Mouse (Mus musculus) liver, embryonic 13.5 days (tissue): Measurements from ENCODE around the gene Plxnd1. TPM values are rescaled to one million over a fixed set of nuclear protein-coding genes. Genes with fewer than 3 reads are reported as not detected.

ENCODE experiments used
- ATAC-seq: fragments of 200-750 bp; cut with Nextera tagmentation; 2 replicates; pipeline ENCODE4 v1.8.0; 2017; ENCODE audit warnings: low read depth, mild to moderate bottlenecking, moderate number of reproducible peaks, moderate library complexity
- DNase-seq: peaks from one replicate; pipeline ENCODE4 v3.0.0; 2022
- H3K27ac ChIP-seq: fragments of 300-500 bp; sonication (generic); 2 replicates; pipeline ENCODE4 v1.5.1; 2015; ENCODE audit warnings: moderate library complexity, mild to moderate bottlenecking, inconsistent platforms
- H3K27me3 ChIP-seq: fragments of 300-500 bp; sonication (generic); 2 replicates; pipeline ENCODE4 v1.6.1; 2015; ENCODE audit warnings: mild to moderate bottlenecking, inconsistent platforms
- H3K36me3 ChIP-seq: fragments of 300-500 bp; sonication (generic); 2 replicates; pipeline ENCODE4 v1.6.1; 2015; ENCODE audit warnings: mild to moderate bottlenecking, inconsistent platforms
- H3K4me1 ChIP-seq: fragments of 300-500 bp; sonication (generic); replicated peaks from 2 replicates; pipeline ENCODE4 v1.6.1; 2015; ENCODE audit warnings: inconsistent platforms
- H3K4me2 ChIP-seq: fragments of 300-500 bp; sonication (generic); 2 replicates; pipeline ENCODE4 v1.6.1; 2015; ENCODE audit warnings: inconsistent platforms, mild to moderate bottlenecking, moderate library complexity
- H3K4me3 ChIP-seq: fragments of 300-500 bp; sonication (generic); replicated peaks from 2 replicates; pipeline ENCODE4 v1.5.1; 2015; ENCODE audit warnings: mild to moderate bottlenecking, inconsistent platforms
- H3K9ac ChIP-seq: fragments of 300-500 bp; sonication (generic); 2 replicates; pipeline ENCODE4 v1.6.1; 2015; ENCODE audit warnings: mild to moderate bottlenecking, inconsistent platforms
- H3K9me3 ChIP-seq: fragments of 300-500 bp; sonication (generic); replicated peaks from 2 replicates; pipeline ENCODE4 v1.6.1; 2016; ENCODE audit warnings: inconsistent platforms
- WGBS: fragments of 180-500 bp; shearing (Covaris S2); methylation state at CpG from one replicate; pipeline ENCODE4 v1.1.7; 2015; ENCODE audit not compliant: insufficient replicate concordance; 5-methylcytosine and 5-hydroxymethylcytosine counted together
- polyA plus RNA-seq: library from polyadenylated mRNA; unstranded; fragments of >200 nt; fragmentation: Nextera tagmentation; extraction: Ambion mirVana; gene quantifications from 2 replicates; pipeline ENCODE4 v1.2.1, GENCODE M21; 2015

Plxnd1 gene
- polyA plus RNA-seq, 1 experiment from 2014 or later, result 6.8 TPM

DNA sequence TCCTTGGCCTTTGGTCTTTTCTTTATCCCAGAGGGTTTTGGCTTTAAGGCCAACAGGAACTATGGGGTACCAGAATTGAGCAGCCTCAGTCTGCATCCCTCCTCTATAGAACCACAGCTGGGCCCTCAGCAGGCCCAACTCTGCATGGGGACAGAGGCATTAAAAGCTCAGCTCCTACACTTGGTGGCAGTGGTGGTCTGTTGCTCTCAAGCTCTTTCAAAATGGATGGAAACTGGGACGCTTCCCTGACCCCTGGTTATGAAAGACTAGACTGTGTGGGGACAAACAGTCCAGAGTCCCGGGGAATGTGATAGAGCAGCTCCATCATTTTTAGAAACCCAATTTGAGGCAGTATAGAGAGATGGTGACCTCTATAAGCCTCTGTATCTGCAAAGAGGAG lies 56.8 kb downstream of the Plxnd1 start:
- no peaks in the 10 kb centered on the region for H3K36me3 ChIP-seq
- peaks cover 15% of the 10 kb centered on the region for H3K4me1 ChIP-seq
- WGBS, result 81% methylated on average over 2 of the region's 2 CpGs
- H3K27ac ChIP-seq, result no peak overlapping the region
- no peak overlapping the region for H3K4me2 ChIP-seq
- H3K4me3 ChIP-seq, result no peak overlapping the region
- no peak overlapping the region for H3K9ac ChIP-seq
- ATAC-seq, result no peak
- no peaks in the 10 kb centered on the region for H3K9me3 ChIP-seq
- DNase-seq, result no peak
- H3K27me3 ChIP-seq, result no peaks in the 10 kb centered on the region

DNA sequence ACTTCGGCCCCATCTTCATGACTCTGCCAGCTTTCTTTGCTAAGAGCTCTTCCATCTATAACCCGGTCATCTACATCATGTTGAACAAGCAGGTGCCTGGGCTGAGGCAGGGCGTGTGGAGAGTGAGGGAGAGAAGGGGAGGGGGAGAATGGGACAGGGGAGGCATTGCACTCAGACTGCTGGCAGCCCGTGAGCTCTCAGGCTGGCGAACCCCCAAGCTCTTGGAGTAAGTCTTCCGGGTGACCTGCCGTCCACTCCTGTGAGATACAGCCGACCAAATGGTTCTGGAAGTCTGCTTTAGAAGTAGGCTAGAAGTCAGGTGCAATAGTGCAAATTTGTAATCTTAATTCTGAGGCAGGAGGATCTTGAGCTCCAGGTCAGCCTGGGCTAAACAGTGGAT lies 59.3 kb downstream of the Plxnd1 start:
- Histone ChIP-seq H3K27me3 (no peaks in the 10 kb centered on the region), H3K4me1 (0 out of 2 replicates have a peak, but pooled peaks cover 3% of the 10 kb centered on the region), H3K27ac (no peak overlapping the region), H3K4me3 (no peak overlapping the region), H3K9ac (no peak overlapping the region), H3K36me3 (no peaks in the 10 kb centered on the region), H3K4me2 (no peak overlapping the region), H3K9me3 (no peaks in the 10 kb centered on the region)
- no peak for DNase-seq
- no peak for ATAC-seq
- 69% methylated on average over 8 of the region's 8 CpGs for WGBS

DNA sequence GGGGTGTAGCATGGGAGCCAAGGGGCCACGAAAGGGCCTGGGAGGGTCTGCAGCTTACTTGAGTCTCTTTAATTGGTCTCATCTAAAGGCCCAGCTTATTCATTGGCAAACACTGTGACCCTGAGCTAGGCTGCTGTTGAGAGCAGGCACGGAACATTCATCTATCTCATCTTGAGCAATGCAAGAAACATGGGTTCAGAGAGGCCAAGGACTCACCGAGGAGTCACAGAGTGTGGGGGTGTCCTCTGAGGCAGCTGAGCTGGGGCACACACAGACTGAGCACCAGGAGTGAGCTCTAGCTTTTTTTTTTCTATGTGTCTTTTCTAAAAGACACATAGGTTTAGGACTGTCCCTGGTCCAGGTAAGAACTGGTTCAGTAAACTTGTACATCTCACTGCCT lies 62.4 kb downstream of the Plxnd1 start:
- no peak overlapping the region for H3K4me3 ChIP-seq
- 72% methylated on average over 3 of the region's 3 CpGs for WGBS
- DNase-seq (no peak), ATAC-seq (no peak)
- H3K9ac ChIP-seq, result no peak overlapping the region
- H3K27ac ChIP-seq, result no peak overlapping the region
- no peaks in the 10 kb centered on the region for H3K36me3 ChIP-seq
- no peaks in the 10 kb centered on the region for H3K9me3 ChIP-seq
- no peaks in the 10 kb centered on the region for H3K4me1 ChIP-seq
- no peaks in the 10 kb centered on the region for H3K27me3 ChIP-seq
- no peak overlapping the region for H3K4me2 ChIP-seq

DNA sequence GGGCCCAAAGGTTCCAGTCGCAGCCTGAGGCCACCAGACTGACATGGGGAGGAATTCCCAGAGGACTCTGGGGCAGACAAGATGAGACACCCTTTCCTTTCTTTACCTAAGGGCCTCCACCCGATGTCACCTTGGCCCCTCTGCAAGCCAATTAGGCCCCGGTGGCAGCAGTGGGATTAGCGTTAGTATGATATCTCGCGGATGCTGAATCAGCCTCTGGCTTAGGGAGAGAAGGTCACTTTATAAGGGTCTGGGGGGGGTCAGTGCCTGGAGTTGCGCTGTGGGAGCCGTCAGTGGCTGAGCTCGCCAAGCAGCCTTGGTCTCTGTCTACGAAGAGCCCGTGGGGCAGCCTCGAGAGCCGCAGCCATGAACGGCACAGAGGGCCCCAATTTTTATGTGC lies 63.2 kb downstream of the Plxnd1 start, which contains the start of gene Rho:
Rho (plus strand) TSS at position 110 of the 400 bp plus-strand sequence.
- no peak within 1 kb of the TSS for H3K9ac ChIP-seq
- no peaks in the 10 kb centered on the region for H3K36me3 ChIP-seq
- H3K27me3 ChIP-seq, result no peaks in the 10 kb centered on the region
- H3K4me2 ChIP-seq, result no peak within 1 kb of the TSS
- 83% methylated on average over 14 of the region's 14 CpGs for WGBS
- ATAC-seq (no peak), DNase-seq (no peak)
- no peak within 1 kb of the TSS for H3K27ac ChIP-seq
- H3K4me3 ChIP-seq, result no peak within 1 kb of the TSS
- H3K4me1 ChIP-seq, result no peaks in the 10 kb centered on the region
- H3K9me3 ChIP-seq, result no peaks in the 10 kb centered on the region

DNA sequence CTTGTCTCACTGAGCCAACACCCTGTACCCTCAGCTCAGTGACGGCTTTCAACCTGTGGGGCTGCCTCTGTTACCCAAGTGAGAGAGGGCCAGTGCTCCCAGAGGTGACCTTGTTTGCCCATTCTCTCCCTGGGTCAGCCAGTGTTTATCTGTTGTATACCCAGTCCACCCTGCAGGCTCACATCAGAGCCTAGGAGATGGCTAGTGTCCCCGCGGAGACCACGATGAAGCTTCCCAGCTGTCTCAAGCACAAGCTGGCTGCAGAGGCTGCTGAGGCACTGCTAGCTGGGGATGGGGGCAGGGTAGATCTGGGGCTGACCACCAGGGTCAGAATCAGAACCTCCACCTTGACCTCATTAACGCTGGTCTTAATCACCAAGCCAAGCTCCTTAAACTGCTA lies 64.8 kb downstream of the Plxnd1 start:
- no peak for ATAC-seq
- no peak overlapping the region for H3K4me2 ChIP-seq
- WGBS, result 55% methylated on average over 5 of the region's 5 CpGs
- no peaks in the 10 kb centered on the region for H3K4me1 ChIP-seq
- H3K4me3 ChIP-seq, result no peak overlapping the region
- no peaks in the 10 kb centered on the region for H3K36me3 ChIP-seq
- H3K9ac ChIP-seq, result no peak overlapping the region
- H3K27me3 ChIP-seq, result no peaks in the 10 kb centered on the region
- no peak overlapping the region for H3K27ac ChIP-seq
- no peak for DNase-seq
- H3K9me3 ChIP-seq, result no peaks in the 10 kb centered on the region

DNA sequence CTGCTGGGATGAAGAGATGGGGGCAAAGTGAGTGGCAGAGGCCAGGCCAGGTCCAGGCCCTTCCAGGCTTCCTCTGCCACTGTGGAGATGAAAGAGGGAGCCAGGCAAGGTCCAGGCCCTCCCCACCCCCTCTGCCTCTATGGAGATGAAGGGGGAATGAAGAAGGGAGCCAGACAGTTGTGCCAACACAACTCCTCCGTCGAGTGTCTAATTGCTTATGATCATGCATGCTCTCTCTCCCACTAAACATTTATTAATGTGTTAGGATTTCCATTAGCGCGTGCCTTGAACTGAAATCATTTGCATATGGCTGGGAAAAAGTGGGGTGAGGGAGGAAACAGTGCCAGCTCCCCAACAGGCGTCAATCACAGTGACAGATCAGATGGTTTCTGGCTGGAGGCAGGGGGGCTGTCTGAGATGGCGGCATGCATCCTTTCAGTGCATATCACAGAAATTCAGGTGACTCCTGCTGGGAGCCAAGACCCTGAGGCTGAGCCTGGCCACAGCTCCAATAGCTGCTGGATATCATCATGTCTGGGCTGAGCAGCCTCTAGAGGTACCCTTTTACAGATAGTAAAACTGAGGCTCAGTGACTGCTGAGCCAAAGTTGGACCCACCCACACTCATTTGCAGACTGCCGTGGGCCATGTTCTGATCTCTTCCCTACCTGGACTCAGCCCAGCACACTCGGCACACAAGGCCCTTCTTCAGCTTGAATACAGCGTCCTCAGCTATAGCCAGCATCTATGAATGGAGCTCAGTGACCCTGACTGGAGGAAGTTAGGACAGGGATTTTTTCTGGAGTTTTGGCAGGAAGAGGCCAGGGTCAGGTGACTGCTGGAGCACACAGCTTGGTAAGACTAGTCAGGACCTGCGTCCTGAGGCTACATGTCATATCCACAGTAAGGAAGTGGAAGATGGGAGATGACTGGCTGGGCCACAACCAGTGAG lies 67.2 kb downstream of the Plxnd1 start:
- Histone ChIP-seq H3K36me3 (no peaks in the 10 kb centered on the region), H3K9ac (no peak overlapping the region), H3K4me1 (0 out of 2 replicates have a peak, but pooled peaks cover 2% of the 10 kb centered on the region), H3K4me2 (no peak overlapping the region), H3K27ac (no peak overlapping the region), H3K9me3 (no peaks in the 10 kb centered on the region), H3K27me3 (no peaks in the 10 kb centered on the region), H3K4me3 (no peak overlapping the region)
- 64% methylated on average over 10 of the region's 10 CpGs for WGBS
- ATAC-seq (no peak), DNase-seq (no peak)

DNA sequence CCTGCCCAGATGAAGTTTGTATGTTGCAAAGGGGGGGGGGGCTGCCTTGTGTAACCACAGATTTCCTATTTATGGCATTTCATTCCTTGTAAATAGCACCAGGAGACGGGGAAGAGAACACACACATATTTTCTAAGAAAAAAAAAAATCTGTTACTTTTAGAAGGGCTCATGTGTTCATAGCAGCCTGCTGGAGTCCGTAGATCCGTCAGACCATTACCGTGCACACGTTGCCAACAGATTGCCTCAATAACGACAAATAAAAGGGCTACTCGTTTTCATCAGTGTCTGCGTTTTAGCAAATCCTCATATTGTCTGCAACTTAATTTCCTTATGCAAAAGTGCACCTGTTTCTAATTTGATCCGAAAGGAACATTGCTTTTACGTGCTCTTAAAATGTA lies 68.4 kb downstream of the Plxnd1 start:
- no peak overlapping the region for H3K9ac ChIP-seq
- 78% methylated on average over 10 of the region's 10 CpGs for WGBS
- H3K4me3 ChIP-seq, result no peak overlapping the region
- DNase-seq, result no peak
- H3K27me3 ChIP-seq, result no peaks in the 10 kb centered on the region
- H3K4me2 ChIP-seq, result no peak overlapping the region
- no peak for ATAC-seq
- no peaks in the 10 kb centered on the region for H3K36me3 ChIP-seq
- H3K27ac ChIP-seq, result no peak overlapping the region
- no peaks in the 10 kb centered on the region for H3K9me3 ChIP-seq
- 0 out of 2 replicates have a peak, but pooled peaks cover 2% of the 10 kb centered on the region for H3K4me1 ChIP-seq

DNA sequence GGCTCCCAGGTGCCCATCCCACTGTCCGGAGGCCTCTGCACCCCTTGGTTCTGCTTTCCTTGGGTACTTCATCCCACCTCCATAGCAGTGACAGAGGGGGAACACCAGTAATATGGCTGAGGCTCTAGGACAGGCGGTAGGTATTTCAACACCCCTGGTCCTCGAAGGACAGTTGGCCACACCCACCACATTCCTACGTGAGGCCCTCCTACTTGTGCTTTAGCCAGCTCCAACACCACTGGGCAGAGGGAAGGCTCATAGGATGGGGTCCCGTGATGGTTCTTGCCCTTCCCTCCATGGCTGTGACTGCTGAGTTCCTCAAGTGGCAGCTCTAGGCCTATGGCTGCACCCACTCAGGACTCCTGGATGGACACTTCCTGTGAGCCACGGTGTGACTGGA lies 70.0 kb downstream of the Plxnd1 start:
- ATAC-seq, result no peak
- DNase-seq, result no peak
- no peak overlapping the region for H3K27ac ChIP-seq
- no peak overlapping the region for H3K4me2 ChIP-seq
- H3K27me3 ChIP-seq, result no peaks in the 10 kb centered on the region
- no peaks in the 10 kb centered on the region for H3K36me3 ChIP-seq
- WGBS, result 43% methylated on average over 6 of the region's 6 CpGs
- H3K9ac ChIP-seq, result no peak overlapping the region
- no peak overlapping the region for H3K4me3 ChIP-seq
- 0 out of 2 replicates have a peak, but pooled peaks cover 2% of the 10 kb centered on the region for H3K4me1 ChIP-seq
- H3K9me3 ChIP-seq, result no peaks in the 10 kb centered on the region

DNA sequence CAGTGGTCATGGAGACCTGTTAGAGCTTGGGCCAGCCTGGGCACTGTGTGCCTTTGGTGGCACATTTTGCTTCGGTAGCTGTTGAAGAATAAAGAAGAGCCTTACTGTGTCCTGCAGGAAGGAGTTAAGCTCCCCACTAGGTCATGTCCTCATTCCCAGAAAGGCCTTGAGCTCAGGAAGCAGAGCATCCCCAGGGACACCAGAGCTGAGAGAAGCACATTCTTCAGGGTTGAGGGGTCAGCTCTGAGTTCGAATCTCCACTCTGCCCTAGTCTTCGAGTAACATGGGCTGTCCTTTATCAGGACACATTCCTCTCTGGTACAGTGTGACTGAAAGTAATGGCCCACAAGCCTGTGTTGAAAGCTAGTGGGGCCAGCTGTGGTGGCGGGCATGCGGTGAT lies 74.9 kb downstream of the Plxnd1 start:
- H3K4me2 ChIP-seq, result no peak overlapping the region
- DNase-seq, result no peak
- 74% methylated on average over 5 of the region's 5 CpGs for WGBS
- H3K4me1 ChIP-seq, result peaks cover 14% of the 10 kb centered on the region
- 0 out of 2 replicates have a peak, but pooled peaks have one; percentile 10 for ATAC-seq
- H3K9ac ChIP-seq, result no peak overlapping the region
- no peak overlapping the region for H3K27ac ChIP-seq
- H3K27me3 ChIP-seq, result no peaks in the 10 kb centered on the region
- no peaks in the 10 kb centered on the region for H3K36me3 ChIP-seq
- no peak overlapping the region for H3K4me3 ChIP-seq
- no peaks in the 10 kb centered on the region for H3K9me3 ChIP-seq

DNA sequence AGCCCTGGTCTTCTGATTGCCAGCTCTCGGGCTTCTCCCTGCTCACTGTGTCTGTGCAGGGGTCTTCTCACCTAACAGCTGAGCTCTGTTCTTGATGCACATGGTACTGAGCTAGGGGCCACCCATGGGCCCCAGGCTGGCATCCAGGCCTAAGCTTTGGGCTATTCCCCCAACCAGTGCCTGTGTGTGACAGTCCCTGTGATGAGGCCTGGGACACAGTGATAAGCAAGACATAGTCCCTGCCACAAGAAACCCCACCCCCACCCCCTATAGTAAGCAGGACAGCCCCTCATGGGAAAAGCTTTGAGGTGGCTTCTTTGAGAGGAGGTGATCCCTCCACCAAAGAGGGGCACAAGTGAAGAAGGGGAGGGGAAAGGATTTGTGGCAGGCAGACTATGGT lies 76.2 kb downstream of the Plxnd1 start:
- DNase-seq, result no peak
- Histone ChIP-seq H3K27ac (no peak overlapping the region), H3K9ac (no peak overlapping the region), H3K27me3 (no peaks in the 10 kb centered on the region), H3K9me3 (no peaks in the 10 kb centered on the region), H3K4me1 (peaks cover 13% of the 10 kb centered on the region), H3K4me2 (no peak overlapping the region), H3K4me3 (no peak overlapping the region), H3K36me3 (no peaks in the 10 kb centered on the region)
- peak; percentile 57 for ATAC-seq
- 50% methylated on average over 1 of the region's 1 CpGs for WGBS

DNA sequence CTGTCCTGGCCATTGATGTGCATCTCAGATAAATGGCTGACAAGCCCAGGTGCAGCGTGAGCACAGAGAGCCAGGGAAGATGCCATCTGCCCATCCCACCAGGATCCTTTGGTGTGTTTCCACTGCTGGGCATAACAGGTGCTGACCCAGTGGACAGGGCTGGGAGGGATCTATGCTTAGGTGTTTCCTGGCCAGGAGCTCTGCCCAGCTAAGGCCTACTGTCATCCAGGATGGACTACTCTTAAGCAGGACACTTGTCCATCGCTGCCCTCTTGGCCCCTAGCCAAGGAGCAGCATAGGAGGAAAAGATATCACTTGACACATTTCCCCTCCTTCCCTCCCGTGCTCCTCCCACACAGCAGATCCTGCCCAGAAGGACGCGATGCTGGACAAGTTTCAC lies 78.2 kb downstream of the Plxnd1 start:
- WGBS, result 58% methylated on average over 5 of the region's 5 CpGs
- no peak for DNase-seq
- Histone ChIP-seq H3K9me3 (no peaks in the 10 kb centered on the region), H3K36me3 (no peaks in the 10 kb centered on the region), H3K27me3 (no peaks in the 10 kb centered on the region), H3K4me1 (peaks cover 13% of the 10 kb centered on the region), H3K4me3 (no peak overlapping the region), H3K4me2 (no peak overlapping the region), H3K27ac (no peak overlapping the region), H3K9ac (no peak overlapping the region)
- ATAC-seq, result no peak
